Mouse (Mus musculus): Measurements from ENCODE around the gene Hmcn2.

GRCm38 (mm10) chr2:31299996-31300395 lies 14.2 kb upstream of the Hmcn2 start:
- TF ChIP-seq GATA1 (IDR thresholded peaks at IDR 0.05; ENCODE audit: borderline replicate concordance, low read length) (no peak), FLI1 (IDR thresholded peaks at IDR 0.05; ENCODE audit: low read length) (no peak)
